Mouse (Mus musculus) limb, embryonic 14.5 days (tissue): Measurements from ENCODE around the gene Fam19a5. TPM values are rescaled to one million over a fixed set of nuclear protein-coding genes. Genes with fewer than 3 reads are reported as not detected.

Source experiments
- ATAC-seq: fragments of 200-750 bp; cut with Nextera tagmentation; 2 replicates; pipeline ENCODE4 v1.8.0; 2017; ENCODE audit warnings: low read depth, moderate number of reproducible peaks, moderate TSS enrichment; ENCODE audit not compliant: low FRiP score
- DNase-seq: peaks from one replicate; pipeline ENCODE4 v3.0.0-alpha.2; 2015; ENCODE audit warnings: low spot score
- H3K27ac ChIP-seq: fragments of 300-500 bp; sonication (generic); replicated peaks from 2 replicates; pipeline ENCODE4 v1.5.1; 2014; ENCODE audit warnings: low read depth, mild to moderate bottlenecking, low read length, moderate library complexity, mixed read lengths
- H3K27me3 ChIP-seq: fragments of 300-500 bp; sonication (generic); 2 replicates; pipeline ENCODE4 v1.6.1; 2014; ENCODE audit warnings: low read length, mixed read lengths; ENCODE audit not compliant: control insufficient read depth, insufficient read depth
- H3K36me3 ChIP-seq: fragments of 300-500 bp; sonication (generic); 2 replicates; pipeline ENCODE4 v1.6.1; 2014; ENCODE audit warnings: mild to moderate bottlenecking, low read length, moderate library complexity, mixed read lengths; ENCODE audit not compliant: control insufficient read depth, insufficient read depth
- H3K4me1 ChIP-seq: fragments of 300-500 bp; sonication (generic); 2 replicates; pipeline ENCODE4 v1.6.1; 2014; ENCODE audit warnings: antibody characterized with exemption, low read length, mixed read lengths; ENCODE audit not compliant: control insufficient read depth, insufficient read depth
- H3K4me2 ChIP-seq: fragments of 300-500 bp; sonication (generic); replicated peaks from 2 replicates; pipeline ENCODE4 v1.6.1; 2014; ENCODE audit warnings: low read depth, mild to moderate bottlenecking, low read length, moderate library complexity; ENCODE audit not compliant: severe bottlenecking
- H3K4me3 ChIP-seq: fragments of 300-500 bp; sonication (generic); replicated peaks from 2 replicates; pipeline ENCODE4 v1.5.1; 2014; ENCODE audit warnings: low read length
- H3K9ac ChIP-seq: fragments of 300-500 bp; sonication (generic); 2 replicates; pipeline ENCODE4 v1.6.1; 2014; ENCODE audit warnings: mild to moderate bottlenecking, low read depth, low read length, moderate library complexity; ENCODE audit not compliant: severe bottlenecking
- H3K9me3 ChIP-seq: fragments of 300-500 bp; sonication (generic); 2 replicates; pipeline ENCODE4 v1.6.1; 2016; ENCODE audit warnings: low read length; ENCODE audit not compliant: control insufficient read depth
- POLR2A ChIP-seq: fragments of 200-500 bp; IDR thresholded peaks from 2 replicates; pipeline ENCODE4 v1.8.0; 2012; ENCODE audit warnings: inconsistent platforms, mild to moderate bottlenecking, moderate library complexity, borderline replicate concordance; ENCODE audit not compliant: insufficient read depth, insufficient read length; ENCODE audit errors: extremely low read depth
- WGBS: fragments of 180-500 bp; shearing (Covaris S2); extraction: QIAGEN DNeasy Blood & Tissue Kit; methylation state at CpG from one replicate; pipeline ENCODE4 v1.1.7; 2014; 5-methylcytosine and 5-hydroxymethylcytosine counted together
- polyA plus RNA-seq, 2 experiments: library from polyadenylated mRNA; depleted of rRNA in 1 of 2; stranded (reverse) in 1 of 2; unstranded in 1 of 2; fragments of >200 nt; fragmentation: Nextera tagmentation in 1 of 2; extraction: Ambion mirVana in 1 of 2; gene quantifications; 2 replicates each; pipeline versions ENCODE4 v1.2.1 to v1.2.3; 2012 to 2014

Fam19a5 gene
- polyA plus RNA-seq, 2 experiments, result 4.8 to 8.4 TPM

- no peaks in the 10 kb centered on the region for H3K36me3 ChIP-seq
- no peak overlapping the region for H3K27ac ChIP-seq
- ATAC-seq, result no peak
- H3K4me1 ChIP-seq, result no peaks in the 10 kb centered on the region
- no peaks in the 10 kb centered on the region for H3K27me3 ChIP-seq
- no peak overlapping the region for H3K4me2 ChIP-seq
- H3K4me3 ChIP-seq, result no peak overlapping the region
- WGBS, result 77% methylated on average over 5 of the region's 5 CpGs
- no peaks in the 10 kb centered on the region for H3K9me3 ChIP-seq
- no peak for DNase-seq
- TF ChIP-seq POLR2A, result no peak
- H3K9ac ChIP-seq, result no peak overlapping the region
Observed at GRCm38 (mm10) chr15:87646313-87647061, 102.4 kb downstream of the Fam19a5 start.

- 76% methylated on average over 2 of the region's 2 CpGs for WGBS
- no peak for TF ChIP-seq POLR2A
- no peaks in the 10 kb centered on the region for H3K9me3 ChIP-seq
- H3K9ac ChIP-seq, result no peak overlapping the region
- H3K27ac ChIP-seq, result no peak overlapping the region
- H3K4me1 ChIP-seq, result no peaks in the 10 kb centered on the region
- H3K4me3 ChIP-seq, result no peak overlapping the region
- H3K27me3 ChIP-seq, result no peaks in the 10 kb centered on the region
- H3K36me3 ChIP-seq, result no peaks in the 10 kb centered on the region
- DNase-seq, result no peak
- H3K4me2 ChIP-seq, result no peak overlapping the region
- ATAC-seq, result no peak
Observed at GRCm38 (mm10) chr15:87649651-87650050, 105.6 kb downstream of the Fam19a5 start.

- no peak overlapping the region for H3K4me3 ChIP-seq
- no peak overlapping the region for H3K27ac ChIP-seq
- H3K4me1 ChIP-seq, result peaks cover 8% of the 10 kb centered on the region; the same call in 1 of the 2 replicates
- H3K9ac ChIP-seq, result no peak overlapping the region
- no peaks in the 10 kb centered on the region for H3K9me3 ChIP-seq
- TF ChIP-seq POLR2A, result no peak
- no peaks in the 10 kb centered on the region for H3K27me3 ChIP-seq
- WGBS, result 72% methylated on average over 6 of the region's 6 CpGs
- DNase-seq, result no peak
- no peaks in the 10 kb centered on the region for H3K36me3 ChIP-seq
- no peak for ATAC-seq
- H3K4me2 ChIP-seq, result no peak overlapping the region
Observed at GRCm38 (mm10) chr15:87654551-87654950, 110.5 kb downstream of the Fam19a5 start.

- Histone ChIP-seq H3K36me3 (no peaks in the 10 kb centered on the region), H3K4me3 (no peak overlapping the region), H3K27ac (no peak overlapping the region), H3K4me2 (no peak overlapping the region), H3K9me3 (no peaks in the 10 kb centered on the region), H3K27me3 (no peaks in the 10 kb centered on the region), H3K4me1 (peaks cover 8% of the 10 kb centered on the region; the same call in 1 of the 2 replicates), H3K9ac (no peak overlapping the region)
- ATAC-seq (no peak), DNase-seq (peak; percentile 46)
- 12% methylated on average over 20 of the region's 20 CpGs for WGBS
- TF ChIP-seq POLR2A, result no peak
Observed at GRCm38 (mm10) chr15:87656496-87657155, 112.5 kb downstream of the Fam19a5 start.

- WGBS, result 90% methylated on average over 6 of the region's 6 CpGs
- no peak overlapping the region for H3K9ac ChIP-seq
- H3K27ac ChIP-seq, result no peak overlapping the region
- ATAC-seq (no peak), DNase-seq (no peak)
- no peaks in the 10 kb centered on the region for H3K36me3 ChIP-seq
- no peaks in the 10 kb centered on the region for H3K9me3 ChIP-seq
- no peak for TF ChIP-seq POLR2A
- no peaks in the 10 kb centered on the region for H3K27me3 ChIP-seq
- H3K4me3 ChIP-seq, result no peak overlapping the region
- H3K4me1 ChIP-seq, result peaks cover 8% of the 10 kb centered on the region; the same call in 1 of the 2 replicates
- no peak overlapping the region for H3K4me2 ChIP-seq
Observed at GRCm38 (mm10) chr15:87659729-87660128, 115.6 kb downstream of the Fam19a5 start.
